Mouse (Mus musculus): Measurements from ENCODE around the gene Phactr4. TPM values are rescaled to one million over a fixed set of nuclear protein-coding genes. Genes with fewer than 3 reads are reported as not detected.

The Phactr4 gene
- polyA plus RNA-seq, 1 experiment from 2014 or later, result 27.5 TPM

DNA sequence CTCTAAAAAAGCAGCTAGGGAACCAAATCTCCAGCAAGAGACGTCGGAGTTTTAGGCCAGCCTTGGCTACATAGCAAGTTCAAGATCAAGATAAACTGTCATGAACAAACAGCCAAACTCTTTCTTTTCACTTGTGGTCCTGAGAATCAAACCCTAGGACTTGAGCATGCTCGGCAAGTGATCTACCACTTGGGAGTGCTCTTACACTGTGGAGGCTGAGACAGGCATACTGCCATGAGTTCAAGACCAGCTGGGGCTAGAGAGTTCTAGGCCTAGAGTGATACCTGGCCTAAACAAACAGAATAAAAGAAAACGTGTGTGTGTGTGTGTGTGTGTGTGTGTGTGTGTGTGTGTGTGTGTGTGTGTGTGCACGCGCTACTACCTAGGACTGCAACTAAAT is 31.9 kb upstream of the Phactr4 start:
- Histone ChIP-seq H3K4me2 (replicated peaks; ENCODE audit: low read depth, low read length) (no peak overlapping the region), H3K27ac (ENCODE audit: low read length) (peak overlapping the region; percentile 48; the same call in 1 of the 2 replicates), H3K9ac (replicated peaks; ENCODE audit: low read depth, low read length) (no peak overlapping the region), H3K4me3 (ENCODE audit: low read depth, low read length) (no peak overlapping the region), H3K36me3 (ENCODE audit: control insufficient read depth, insufficient read depth, low read length) (peaks cover 19% of the 10 kb centered on the region), H3K27me3 (ENCODE audit: control insufficient read depth, insufficient read depth, low read length) (no peaks in the 10 kb centered on the region), H3K4me1 (ENCODE audit: control insufficient read depth, insufficient read depth, low read length) (no peaks in the 10 kb centered on the region), H3K9me3 (ENCODE audit: control insufficient read depth, low read depth, low read length) (no peaks in the 10 kb centered on the region)
- ATAC-seq (ENCODE audit: insufficient number of reproducible peaks, insufficient read depth, low FRiP score, low read depth), result no peak
- 87% methylated on average over 6 of the region's 6 CpGs for WGBS

DNA sequence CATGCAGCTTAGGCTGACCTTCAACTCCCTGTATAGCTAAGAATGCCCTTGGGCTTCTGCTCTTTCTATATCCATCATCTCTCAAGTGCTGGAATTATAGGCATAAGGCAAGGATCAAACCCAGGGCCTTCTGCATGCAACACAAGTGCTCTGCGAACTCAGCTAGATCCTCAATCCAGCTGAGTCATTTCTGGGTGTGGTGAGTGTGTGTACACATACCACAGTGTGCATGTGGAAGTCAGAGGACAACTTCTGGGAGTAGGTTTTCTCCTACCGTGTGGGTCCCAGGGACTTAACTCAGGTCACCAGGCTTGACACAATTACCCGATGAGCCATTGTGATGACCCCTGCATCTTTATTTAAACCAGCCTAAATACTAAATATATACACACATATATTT is 27.5 kb upstream of the Phactr4 start:
- no peak overlapping the region for H3K4me2 ChIP-seq (replicated peaks; ENCODE audit: low read depth, low read length)
- no peaks in the 10 kb centered on the region for H3K4me1 ChIP-seq (ENCODE audit: control insufficient read depth, insufficient read depth, low read length)
- WGBS, result 85% methylated on average over 3 of the region's 3 CpGs
- no peak overlapping the region for H3K27ac ChIP-seq (ENCODE audit: low read length)
- H3K9me3 ChIP-seq (ENCODE audit: control insufficient read depth, low read depth, low read length), result no peaks in the 10 kb centered on the region
- H3K36me3 ChIP-seq (ENCODE audit: control insufficient read depth, insufficient read depth, low read length), result no peaks in the 10 kb centered on the region
- H3K4me3 ChIP-seq (ENCODE audit: low read depth, low read length), result no peak overlapping the region
- ATAC-seq (ENCODE audit: insufficient number of reproducible peaks, insufficient read depth, low FRiP score, low read depth), result no peak
- no peaks in the 10 kb centered on the region for H3K27me3 ChIP-seq (ENCODE audit: control insufficient read depth, insufficient read depth, low read length)
- H3K9ac ChIP-seq (replicated peaks; ENCODE audit: low read depth, low read length), result no peak overlapping the region

DNA sequence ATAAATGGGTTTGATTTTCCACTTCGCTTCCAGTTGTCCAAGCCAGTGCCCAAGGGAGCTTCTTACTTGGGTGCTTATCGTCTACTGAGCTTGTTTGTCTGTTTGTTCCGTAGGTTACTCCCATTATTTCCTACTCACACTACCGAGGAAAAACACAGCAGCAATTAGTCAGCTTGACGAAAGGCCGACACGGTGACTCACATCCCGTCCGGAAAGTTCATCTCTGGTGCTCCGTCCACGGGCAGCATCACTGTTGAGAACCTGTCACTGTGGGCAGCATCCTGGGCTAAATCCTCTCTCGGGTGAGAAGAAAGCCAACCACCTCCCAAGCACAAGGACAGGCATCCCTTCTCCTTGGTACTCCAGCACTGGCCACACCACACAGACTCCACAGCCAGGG is 23.8 kb upstream of the Phactr4 start:
- H3K4me3 ChIP-seq (ENCODE audit: low read depth, low read length), result no peak overlapping the region
- no peak for ATAC-seq (ENCODE audit: insufficient number of reproducible peaks, insufficient read depth, low FRiP score, low read depth)
- no peak overlapping the region for H3K27ac ChIP-seq (ENCODE audit: low read length)
- 69% methylated on average over 12 of the region's 12 CpGs for WGBS
- H3K36me3 ChIP-seq (ENCODE audit: control insufficient read depth, insufficient read depth, low read length), result no peaks in the 10 kb centered on the region
- H3K9ac ChIP-seq (replicated peaks; ENCODE audit: low read depth, low read length), result no peak overlapping the region
- H3K27me3 ChIP-seq (ENCODE audit: control insufficient read depth, insufficient read depth, low read length), result no peaks in the 10 kb centered on the region
- no peak overlapping the region for H3K4me2 ChIP-seq (replicated peaks; ENCODE audit: low read depth, low read length)
- no peaks in the 10 kb centered on the region for H3K4me1 ChIP-seq (ENCODE audit: control insufficient read depth, insufficient read depth, low read length)
- H3K9me3 ChIP-seq (ENCODE audit: control insufficient read depth, low read depth, low read length), result peaks cover 3% of the 10 kb centered on the region; the same call in 1 of the 2 replicates

DNA sequence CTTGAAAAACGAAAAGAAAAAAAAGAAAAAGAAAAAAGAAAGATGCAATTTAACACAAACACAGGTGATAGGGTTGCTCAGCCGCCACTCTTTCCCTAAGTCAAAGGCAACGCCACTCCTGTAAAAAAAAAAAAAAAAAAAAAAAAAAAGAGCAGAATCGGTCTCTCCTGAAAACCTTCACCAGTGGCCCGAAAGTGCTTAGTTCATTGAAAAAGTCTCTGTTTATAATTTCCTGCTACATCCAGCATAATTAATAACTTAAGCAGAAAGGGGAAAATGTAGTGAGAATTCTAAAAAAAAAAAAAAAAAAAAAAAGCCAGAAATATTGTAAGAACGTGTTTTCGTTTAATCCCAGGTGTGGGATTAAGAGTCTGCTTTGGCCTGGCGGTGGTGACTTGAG is 22.2 kb upstream of the Phactr4 start:
- H3K9ac ChIP-seq (replicated peaks; ENCODE audit: low read depth, low read length), result no peak overlapping the region
- no peaks in the 10 kb centered on the region for H3K36me3 ChIP-seq (ENCODE audit: control insufficient read depth, insufficient read depth, low read length)
- WGBS, result 75% methylated on average over 8 of the region's 8 CpGs
- H3K4me3 ChIP-seq (ENCODE audit: low read depth, low read length), result no peak overlapping the region
- no peaks in the 10 kb centered on the region for H3K27me3 ChIP-seq (ENCODE audit: control insufficient read depth, insufficient read depth, low read length)
- no peak overlapping the region for H3K4me2 ChIP-seq (replicated peaks; ENCODE audit: low read depth, low read length)
- peaks cover 3% of the 10 kb centered on the region; the same call in 1 of the 2 replicates for H3K9me3 ChIP-seq (ENCODE audit: control insufficient read depth, low read depth, low read length)
- H3K4me1 ChIP-seq (ENCODE audit: control insufficient read depth, insufficient read depth, low read length), result no peaks in the 10 kb centered on the region
- H3K27ac ChIP-seq (ENCODE audit: low read length), result no peak overlapping the region
- ATAC-seq (ENCODE audit: insufficient number of reproducible peaks, insufficient read depth, low FRiP score, low read depth), result no peak

DNA sequence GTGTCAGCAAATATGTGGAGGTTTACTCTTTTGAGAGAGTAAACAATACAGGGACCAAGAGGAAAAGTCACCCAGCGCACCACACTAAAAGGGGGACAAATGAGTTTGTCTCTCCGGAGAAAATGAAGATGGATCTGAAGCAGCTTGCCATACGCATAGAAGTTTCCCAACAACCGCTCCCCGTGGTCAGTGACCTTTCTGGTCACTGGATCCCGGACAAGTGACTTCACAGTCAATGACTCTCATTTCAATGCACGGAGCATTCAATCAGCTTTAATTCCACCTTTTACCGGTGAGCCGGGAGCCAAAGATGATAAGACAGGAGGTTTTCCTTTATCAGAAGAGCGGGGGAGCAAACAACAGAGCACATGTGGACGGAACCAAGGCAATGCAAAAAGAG is 15.6 kb upstream of the Phactr4 start:
- ATAC-seq (ENCODE audit: insufficient number of reproducible peaks, insufficient read depth, low FRiP score, low read depth), result no peak
- H3K9me3 ChIP-seq (ENCODE audit: control insufficient read depth, low read depth, low read length), result peaks cover 3% of the 10 kb centered on the region; the same call in 1 of the 2 replicates
- no peaks in the 10 kb centered on the region for H3K36me3 ChIP-seq (ENCODE audit: control insufficient read depth, insufficient read depth, low read length)
- H3K27me3 ChIP-seq (ENCODE audit: control insufficient read depth, insufficient read depth, low read length), result no peaks in the 10 kb centered on the region
- H3K4me3 ChIP-seq (ENCODE audit: low read depth, low read length), result no peak overlapping the region
- 47% methylated on average over 11 of the region's 11 CpGs for WGBS
- H3K9ac ChIP-seq (replicated peaks; ENCODE audit: low read depth, low read length), result no peak overlapping the region
- no peak overlapping the region for H3K27ac ChIP-seq (ENCODE audit: low read length)
- H3K4me2 ChIP-seq (replicated peaks; ENCODE audit: low read depth, low read length), result no peak overlapping the region
- H3K4me1 ChIP-seq (ENCODE audit: control insufficient read depth, insufficient read depth, low read length), result no peaks in the 10 kb centered on the region

DNA sequence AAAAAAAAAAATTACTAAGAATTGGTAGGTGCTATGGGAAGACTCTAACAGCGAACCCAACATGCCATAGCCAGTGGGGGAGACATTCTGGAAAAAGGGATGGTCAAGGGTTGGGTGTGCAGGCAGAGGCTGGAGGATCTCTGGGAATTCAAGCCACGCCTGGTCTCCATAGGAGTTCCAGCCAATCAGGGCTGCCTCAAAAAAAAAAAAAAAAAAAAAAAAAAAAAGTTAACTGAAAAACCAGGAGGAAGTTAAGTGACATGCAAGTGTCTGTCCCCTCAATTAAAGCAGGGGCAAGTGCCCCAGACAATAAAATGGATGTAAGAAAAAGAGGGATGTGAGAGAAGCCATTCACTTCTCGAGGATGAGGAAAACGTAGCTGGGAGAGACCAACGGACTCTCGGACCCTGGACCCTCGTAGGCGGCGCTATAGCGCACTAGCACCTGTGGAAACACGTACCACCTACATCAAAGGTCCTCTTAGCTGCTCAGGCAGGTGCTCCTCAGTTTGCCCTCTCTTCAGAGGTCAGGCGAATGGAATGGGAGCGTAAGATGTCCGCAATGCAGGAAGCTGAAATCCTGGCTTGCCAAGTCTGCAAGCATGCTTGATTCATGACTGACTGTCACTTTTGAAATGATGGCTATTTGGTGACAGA is 10.6 kb upstream of the Phactr4 start:
- no peak overlapping the region for H3K9ac ChIP-seq (replicated peaks; ENCODE audit: low read depth, low read length)

DNA sequence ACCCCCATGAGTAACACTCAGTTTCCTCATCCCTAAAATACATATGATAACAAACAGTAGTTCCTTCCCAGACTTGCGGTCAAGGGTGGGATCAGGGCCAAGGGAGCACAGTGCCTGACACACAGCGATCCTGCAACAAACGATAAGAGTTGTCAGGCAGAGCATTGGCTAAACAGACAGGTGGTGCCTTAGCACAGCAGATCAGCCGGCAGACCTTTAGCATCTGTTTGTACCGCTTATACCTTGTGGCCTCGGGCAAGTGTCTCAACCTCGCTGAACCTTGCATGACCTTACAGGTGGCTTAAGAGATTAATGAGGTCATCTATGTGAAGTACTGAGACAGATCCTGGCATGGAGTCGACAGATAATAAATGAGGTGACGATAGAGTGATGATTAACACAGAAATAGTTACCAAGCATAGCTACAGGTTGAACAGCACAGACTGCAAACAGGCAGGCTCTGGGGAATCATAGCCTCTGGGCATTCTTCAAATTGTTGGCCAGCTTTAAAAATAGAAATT is 5.8 kb upstream of the Phactr4 start:
- Histone ChIP-seq H3K4me2 (replicated peaks; ENCODE audit: low read depth, low read length) (no peak overlapping the region), H3K9me3 (ENCODE audit: control insufficient read depth, low read depth, low read length) (no peaks in the 10 kb centered on the region), H3K36me3 (ENCODE audit: control insufficient read depth, insufficient read depth, low read length) (no peaks in the 10 kb centered on the region), H3K9ac (replicated peaks; ENCODE audit: low read depth, low read length) (no peak overlapping the region), H3K27ac (ENCODE audit: low read length) (no peak overlapping the region), H3K27me3 (ENCODE audit: control insufficient read depth, insufficient read depth, low read length) (no peaks in the 10 kb centered on the region), H3K4me3 (ENCODE audit: low read depth, low read length) (no peak overlapping the region), H3K4me1 (ENCODE audit: control insufficient read depth, insufficient read depth, low read length) (no peaks in the 10 kb centered on the region)
- ATAC-seq (ENCODE audit: insufficient number of reproducible peaks, insufficient read depth, low FRiP score, low read depth), result peak; percentile 88; the same call in 1 of the 2 replicates
- 26% methylated on average over 9 of the region's 9 CpGs for WGBS

More for the DNA sequence above, 10.6 kb upstream of the Phactr4 start:
- H3K4me1 ChIP-seq (ENCODE audit: control insufficient read depth, insufficient read depth, low read length), result no peaks in the 10 kb centered on the region
- no peak overlapping the region for H3K4me3 ChIP-seq (ENCODE audit: low read depth, low read length)
- H3K27ac ChIP-seq (ENCODE audit: low read length), result no peak overlapping the region
- no peaks in the 10 kb centered on the region for H3K9me3 ChIP-seq (ENCODE audit: control insufficient read depth, low read depth, low read length)
- 10% methylated on average over 14 of the region's 14 CpGs for WGBS
- peak overlapping the region; percentile 23; the same call in 1 of the 2 replicates for H3K4me2 ChIP-seq (replicated peaks; ENCODE audit: low read depth, low read length)
- no peaks in the 10 kb centered on the region for H3K36me3 ChIP-seq (ENCODE audit: control insufficient read depth, insufficient read depth, low read length)
- H3K27me3 ChIP-seq (ENCODE audit: control insufficient read depth, insufficient read depth, low read length), result no peaks in the 10 kb centered on the region
- ATAC-seq (ENCODE audit: insufficient number of reproducible peaks, insufficient read depth, low FRiP score, low read depth), result no peak

DNA sequence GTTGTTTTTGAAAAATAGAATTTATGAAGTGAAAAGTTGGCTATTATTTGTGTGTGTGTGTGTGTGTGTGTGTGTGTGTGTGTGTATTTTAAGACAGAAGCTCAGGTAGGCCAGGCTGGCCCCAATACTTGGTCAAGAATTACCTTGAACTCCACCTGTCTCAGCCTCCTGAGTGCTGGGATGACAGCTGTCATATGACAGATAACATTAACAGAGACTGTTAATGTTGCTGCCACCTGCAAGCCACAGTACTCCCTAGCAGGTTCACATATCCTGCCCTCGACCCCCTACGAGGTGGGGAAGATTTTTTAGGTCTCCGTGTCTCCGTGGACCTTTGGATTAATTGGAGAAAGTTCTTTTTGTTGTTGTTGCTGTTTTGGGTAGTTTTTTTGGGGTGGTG is 5.2 kb upstream of the Phactr4 start:
- Histone ChIP-seq H3K9ac (replicated peaks; ENCODE audit: low read depth, low read length) (no peak overlapping the region), H3K9me3 (ENCODE audit: control insufficient read depth, low read depth, low read length) (no peaks in the 10 kb centered on the region), H3K4me3 (ENCODE audit: low read depth, low read length) (no peak overlapping the region), H3K36me3 (ENCODE audit: control insufficient read depth, insufficient read depth, low read length) (no peaks in the 10 kb centered on the region), H3K4me1 (ENCODE audit: control insufficient read depth, insufficient read depth, low read length) (no peaks in the 10 kb centered on the region), H3K27ac (ENCODE audit: low read length) (no peak overlapping the region), H3K4me2 (replicated peaks; ENCODE audit: low read depth, low read length) (no peak overlapping the region), H3K27me3 (ENCODE audit: control insufficient read depth, insufficient read depth, low read length) (no peaks in the 10 kb centered on the region)
- WGBS, result 77% methylated on average over 4 of the region's 4 CpGs
- ATAC-seq (ENCODE audit: insufficient number of reproducible peaks, insufficient read depth, low FRiP score, low read depth), result no peak

DNA sequence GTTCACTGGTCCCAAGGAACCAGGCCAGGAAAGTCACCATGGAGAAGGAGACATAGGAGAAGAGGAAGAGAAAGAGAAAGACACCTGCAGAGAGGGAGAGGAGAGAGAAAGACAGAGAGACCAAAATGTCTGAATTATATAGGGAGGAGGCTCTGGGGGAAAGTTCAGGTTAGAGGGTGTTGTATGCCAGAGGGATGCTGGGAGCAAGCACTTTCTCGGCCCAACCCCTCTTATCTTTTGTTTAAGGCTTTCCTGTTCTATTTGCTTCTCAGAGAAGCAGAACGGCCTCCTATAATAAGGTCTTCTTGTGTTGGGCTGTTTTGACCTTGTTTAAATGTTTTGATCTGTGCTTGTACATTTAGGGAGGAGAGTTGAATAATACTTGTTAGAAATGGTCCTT is 3.7 kb upstream of the Phactr4 start:
- peak overlapping the region; percentile 33; the same call in 1 of the 2 replicates for H3K27ac ChIP-seq (ENCODE audit: low read length)
- H3K36me3 ChIP-seq (ENCODE audit: control insufficient read depth, insufficient read depth, low read length), result no peaks in the 10 kb centered on the region
- H3K9me3 ChIP-seq (ENCODE audit: control insufficient read depth, low read depth, low read length), result no peaks in the 10 kb centered on the region
- no peak overlapping the region for H3K9ac ChIP-seq (replicated peaks; ENCODE audit: low read depth, low read length)
- no peak overlapping the region for H3K4me3 ChIP-seq (ENCODE audit: low read depth, low read length)
- WGBS, result 36% methylated on average over 2 of the region's 2 CpGs
- H3K4me1 ChIP-seq (ENCODE audit: control insufficient read depth, insufficient read depth, low read length), result no peaks in the 10 kb centered on the region
- no peak for ATAC-seq (ENCODE audit: insufficient number of reproducible peaks, insufficient read depth, low FRiP score, low read depth)
- no peak overlapping the region for H3K4me2 ChIP-seq (replicated peaks; ENCODE audit: low read depth, low read length)
- H3K27me3 ChIP-seq (ENCODE audit: control insufficient read depth, insufficient read depth, low read length), result no peaks in the 10 kb centered on the region
